Mouse (Mus musculus) heart, adult 2 months (tissue): ENCODE results near the gene Bves.

Experiments used
- CTCF ChIP-seq: fragments of 200-600 bp; IDR thresholded peaks from 2 replicates; pipeline ENCODE4 v1.8.1; 2022; ENCODE audit warnings: antibody characterized with exemption, mild to moderate bottlenecking, moderate library complexity
- POLR2A ChIP-seq: fragments of 200-500 bp; IDR thresholded peaks from 2 replicates; pipeline ENCODE4 v1.6.1; 2011; ENCODE audit warnings: mild to moderate bottlenecking, low read depth, low read length, control low read depth; ENCODE audit not compliant: insufficient read depth

- TF ChIP-seq CTCF (no peak), POLR2A (no peak)
These were observed 24.4 kb upstream of the Bves start for GRCm38 (mm10) chr10:45311129-45311528.
